Comparison of ENCODE assay signal across 7 mouse cellular contexts in genomic region chr2:84886821-84887281, GRCm38 (mm10). TPM values are rescaled to one million over a fixed set of nuclear protein-coding genes. Genes with fewer than 3 reads are reported as not detected.
DNase-seq lines count a peak whose midpoint lies in the region; ATAC-seq and TF ChIP-seq lines count a peak whose summit lies in the region.

No protein-coding gene starts in this region.

- no peak overlapping the region for H3K27ac ChIP-seq in forebrain, embryonic 11.5 days (ENCODE audit: low read depth, low read length)
- H3K27ac ChIP-seq in hindbrain, postnatal 0 days, result 0 out of 2 replicates have a peak overlapping the region, but pooled peaks have one; percentile 32

- peak overlapping the region; percentile 44 for H3ac ChIP-seq in C2C12 (ENCODE audit: control insufficient read depth, insufficient read length, low read depth)

- DNase-seq in forebrain, embryonic 11.5 days (ENCODE audit: low spot score), result peak; percentile 84
- peak; percentile 81 for DNase-seq in hindbrain, postnatal 0 days (ENCODE audit: low spot score)
- peak; percentile 63 for DNase-seq in lung, postnatal 10 days
- peak; percentile 26 to 42 for DNase-seq in spleen, postnatal 10 days (ENCODE audit: low spot score in 2 of 2)
- no peak for DNase-seq in urinary bladder, postnatal 10 days (ENCODE audit: low spot score)

- H3K9ac ChIP-seq in forebrain, embryonic 11.5 days (ENCODE audit: low read length), result peak overlapping the region; percentile 55
- peak overlapping the region; percentile 49 for H3K9ac ChIP-seq in hindbrain, postnatal 0 days (replicated peaks; ENCODE audit: low read length)

- peak overlapping the region; percentile 82 for H3K4me2 ChIP-seq in forebrain, embryonic 11.5 days (ENCODE audit: low read depth, low read length, severe bottlenecking)
- peak overlapping the region; percentile 97 for H3K4me2 ChIP-seq in hindbrain, postnatal 0 days (ENCODE audit: low read depth, low read length)

- H3K9me3 ChIP-seq in E14TG2a.4 (ENCODE audit: low read length), result peaks cover 16% of the 10 kb centered on the region
- H3K9me3 ChIP-seq in forebrain, embryonic 11.5 days (ENCODE audit: control insufficient read depth, low read length), result no peaks in the 10 kb centered on the region
- no peaks in the 10 kb centered on the region for H3K9me3 ChIP-seq in hindbrain, postnatal 0 days (ENCODE audit: low read length)

- H3K27me3 ChIP-seq in C2C12 (ENCODE audit: control insufficient read depth, insufficient read depth, insufficient read length) (peaks cover 47% of the 10 kb centered on the region), E14TG2a.4 (ENCODE audit: insufficient read depth, low read length) (peaks cover 94% of the 10 kb centered on the region)
- H3K27me3 ChIP-seq in forebrain, embryonic 11.5 days (ENCODE audit: control insufficient read depth, insufficient read depth, low read length), result peaks cover 71% of the 10 kb centered on the region
- H3K27me3 ChIP-seq in hindbrain, postnatal 0 days (ENCODE audit: insufficient read depth, low read length), result peaks cover 30% of the 10 kb centered on the region; the same call in 1 of the 2 replicates

- no peaks in the 10 kb centered on the region for H3K79me2 ChIP-seq in C2C12 (ENCODE audit: control insufficient read depth, insufficient read depth)

- H3K79me3 ChIP-seq in C2C12 (ENCODE audit: low read depth), result no peaks in the 10 kb centered on the region

- under 1% methylated on average over 23 of the region's 39 CpGs for WGBS in forebrain, embryonic 11.5 days
- under 1% methylated on average over 26 of the region's 39 CpGs for WGBS in hindbrain, postnatal 0 days

- no peak overlapping the region for H3K4me3 ChIP-seq in C2C12 (ENCODE audit: insufficient read depth, poor library complexity, severe bottlenecking)
- H3K4me3 ChIP-seq in E14TG2a.4 (replicated peaks; ENCODE audit: low read length), result peak overlapping the region; percentile 87
- peak overlapping the region; percentile 57 for H3K4me3 ChIP-seq in forebrain, embryonic 11.5 days (ENCODE audit: low read depth, low read length)
- peak overlapping the region; percentile 65 for H3K4me3 ChIP-seq in hindbrain, postnatal 0 days (ENCODE audit: low read length)

- TF ChIP-seq CTCF in C2C12 (IDR thresholded peaks at IDR 0.05; ENCODE audit: control insufficient read depth, insufficient read depth, insufficient read length) (no peak), E14TG2a.4 (conservative IDR thresholded peaks at IDR 0.05; ENCODE audit: low read length) (no peak)
- no peak for TF ChIP-seq CTCF in hindbrain, postnatal 0 days (IDR thresholded peaks at IDR 0.05; ENCODE audit: low read depth)

- ATAC-seq in forebrain, embryonic 11.5 days (replicated peaks; ENCODE audit: low FRiP score), result peak; percentile 38
- peak; percentile 50 for ATAC-seq in hindbrain, postnatal 0 days

- no peaks in the 10 kb centered on the region for H3K36me3 ChIP-seq in C2C12 (ENCODE audit: control insufficient read depth, insufficient read depth)
- H3K36me3 ChIP-seq in E14TG2a.4 (ENCODE audit: insufficient read depth, low read length), result no peaks in the 10 kb centered on the region
- no peaks in the 10 kb centered on the region for H3K36me3 ChIP-seq in forebrain, embryonic 11.5 days (ENCODE audit: control insufficient read depth, insufficient read depth, low read length)
- H3K36me3 ChIP-seq in hindbrain, postnatal 0 days (ENCODE audit: insufficient read depth, low read length), result no peaks in the 10 kb centered on the region

- peaks cover 46% of the 10 kb centered on the region for H3K4me1 ChIP-seq in E14TG2a.4 (replicated peaks; ENCODE audit: low read depth, low read length)
- H3K4me1 ChIP-seq in forebrain, embryonic 11.5 days (replicated peaks; ENCODE audit: control insufficient read depth, insufficient read depth, low read length), result peaks cover 16% of the 10 kb centered on the region; the same call in 1 of the 2 replicates
- H3K4me1 ChIP-seq in hindbrain, postnatal 0 days (ENCODE audit: insufficient read depth, low read length), result no peaks in the 10 kb centered on the region; the same call in none of the 2 replicates

TF ChIP-seq in C2C12, 6 proteins besides CTCF, POLR2A, EP300 and RAD21:
- TF ChIP-seq MAX (IDR thresholded peaks at IDR 0.05), result no peak
- TF ChIP-seq MYOD1 (IDR thresholded peaks at IDR 0.05; ENCODE audit: control insufficient read depth, insufficient read length, low read depth), result no peak
- no peak for TF ChIP-seq USF1 (IDR thresholded peaks at IDR 0.05; ENCODE audit: low read depth)
- no peak for TF ChIP-seq FOSL1 (IDR thresholded peaks at IDR 0.05; ENCODE audit: insufficient read depth, low read length, poor library complexity, severe bottlenecking)
- TF ChIP-seq MYOG (IDR thresholded peaks at IDR 0.05; ENCODE audit: control insufficient read depth, extremely low read depth, insufficient read length), result no peak
- no peak for TF ChIP-seq CEBPB (IDR thresholded peaks at IDR 0.05; ENCODE audit: low read depth)

RNA-seq across cellular contexts. Expression of gene Rtn4rl2, which starts 0.3 kb away (rescaled TPM):
- 0.18 TPM for polyA plus RNA-seq in C2C12 (2012; fragmentation: generic; extraction: Trizol)
- 5.2 and 6.5 TPM in 2 replicates for polyA plus RNA-seq in forebrain, embryonic 11.5 days (2014; fragmentation: Nextera tagmentation; extraction: Ambion mirVana)
- 10.1 and 12.2 TPM in 2 replicates for total RNA-seq in hindbrain, postnatal 0 days (2014; rRNA removed)
- 4.2 and 4.3 TPM in 2 replicates for polyA plus RNA-seq in hindbrain, postnatal 0 days (2015; fragmentation: Nextera tagmentation; extraction: Ambion mirVana)

RNA-seq across cellular contexts. Expression of gene Slc43a1, which starts 48.2 kb away (rescaled TPM):
- 6.6 TPM for polyA plus RNA-seq in C2C12 (2012; fragmentation: generic; extraction: Trizol)
- polyA plus RNA-seq in forebrain, embryonic 11.5 days (2014; fragmentation: Nextera tagmentation; extraction: Ambion mirVana), result 22.0 and 27.5 TPM in 2 replicates
- 5.8 and 9.3 TPM in 2 replicates for total RNA-seq in hindbrain, postnatal 0 days (2014; rRNA removed)
- polyA plus RNA-seq in hindbrain, postnatal 0 days (2015; fragmentation: Nextera tagmentation; extraction: Ambion mirVana), result 1.3 and 1.5 TPM in 2 replicates

RNA-seq across cellular contexts. Expression of gene Slc43a3, which starts 49.5 kb away (rescaled TPM):
- 10.5 TPM for polyA plus RNA-seq in C2C12 (2012; fragmentation: generic; extraction: Trizol)
- polyA plus RNA-seq in forebrain, embryonic 11.5 days (2014; fragmentation: Nextera tagmentation; extraction: Ambion mirVana), result 18.0 and 18.2 TPM in 2 replicates
- total RNA-seq in hindbrain, postnatal 0 days (2014; rRNA removed), result 4.9 and 9.7 TPM in 2 replicates
- 4.1 and 6.4 TPM in 2 replicates for polyA plus RNA-seq in hindbrain, postnatal 0 days (2015; fragmentation: Nextera tagmentation; extraction: Ambion mirVana)
